Mouse (Mus musculus) embryonic fibroblast, embryonic 13.5 days (primary cell): Measurements from ENCODE around the gene C1ql1.
"Not testable (repeated sequence)": the region's sequence is repeated elsewhere in the genome, so short reads cannot be mapped to it uniquely, and the experiment has no call there.

Source experiments
- CTCF ChIP-seq: IDR thresholded peaks from 2 replicates; pipeline ENCODE4 v1.5.1; 2011; ENCODE audit warnings: mild to moderate bottlenecking, control low read depth, low read length, moderate library complexity, borderline replicate concordance; ENCODE audit not compliant: insufficient read depth
- POLR2A ChIP-seq: IDR thresholded peaks from 2 replicates; pipeline ENCODE4 v1.6.1; 2011; ENCODE audit warnings: low read depth, mild to moderate bottlenecking, control low read depth, low read length, moderate library complexity

- not testable (repeated sequence) for TF ChIP-seq POLR2A, CTCF
Observed at GRCm38 (mm10) chr11:102975966-102976365, 29.5 kb upstream of the C1ql1 start.
